Mouse (Mus musculus) monocyte, adult 5-6 weeks (primary cell): ENCODE data around the gene Pln. TPM values are rescaled to one million over a fixed set of nuclear protein-coding genes. Genes with fewer than 3 reads are reported as not detected.

Source experiments
- total RNA-seq: library from RNA; stranded (forward); fragments of 200-1000, 200-491, 200-594 nt; gene quantifications from 3 replicates; pipeline ENCODE4 v1.2.3, GENCODE M21; 2017

The Pln gene
- total RNA-seq, 1 experiment from 2014 or later = not detected

Other genes with a start within 250 kb of the Pln start
- gene Cep85l, start 42.3 kb downstream of the Pln start, total RNA-seq = 27.4 to 28.7 TPM (median 28.1 TPM) in 3 replicates